In the genomic region with DNA sequence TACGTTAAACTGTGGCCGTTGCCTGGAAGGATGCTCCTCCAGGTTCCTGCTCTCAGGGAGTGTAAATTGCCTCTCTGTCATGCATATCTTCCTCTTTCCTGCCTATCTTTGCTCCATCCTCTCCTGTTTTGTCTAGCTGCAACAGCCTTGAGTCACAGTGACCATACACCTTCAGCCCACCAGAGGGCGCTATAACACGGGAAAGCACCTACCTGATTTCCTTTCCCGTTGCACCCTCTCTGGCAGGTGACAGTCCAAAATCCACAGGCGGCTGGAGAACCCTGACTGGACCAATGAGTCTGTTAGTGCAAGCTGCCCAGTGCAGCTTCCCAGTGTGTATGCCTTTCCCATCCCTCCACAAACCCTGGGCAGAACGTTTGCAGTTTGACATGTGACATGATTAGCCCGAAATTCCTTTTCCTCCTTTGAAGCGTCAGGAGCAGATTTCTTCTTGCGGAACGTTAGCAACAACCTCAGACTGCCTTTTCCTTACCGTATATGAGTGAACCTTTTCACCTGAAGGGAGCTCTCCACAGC, we compare ENCODE assay signal across 8 mouse cellular contexts. TPM values are rescaled to one million over a fixed set of nuclear protein-coding genes. Genes with fewer than 3 reads are reported as not detected.
DNase-seq lines count a peak whose midpoint lies in the region; ATAC-seq and TF ChIP-seq lines count a peak whose summit lies in the region.

No protein-coding gene starts in this region.

- no peak overlapping the region for H3K9ac ChIP-seq in kidney, postnatal 0 days (ENCODE audit: low read depth, low read length)
- no peak overlapping the region for H3K9ac ChIP-seq in liver, embryonic 14.5 days (replicated peaks)

- no peak overlapping the region for H3K4me2 ChIP-seq in kidney, postnatal 0 days (ENCODE audit: low read length)
- no peak overlapping the region for H3K4me2 ChIP-seq in liver, embryonic 14.5 days (ENCODE audit: low read depth)

- H3ac ChIP-seq in C2C12 (ENCODE audit: control insufficient read depth, insufficient read length, low read depth), result no peak overlapping the region

- H3K9me3 ChIP-seq in kidney, postnatal 0 days (replicated peaks; ENCODE audit: low read length), result no peaks in the 10 kb centered on the region
- H3K9me3 ChIP-seq in liver, embryonic 14.5 days (ENCODE audit: control insufficient read depth, low read length), result no peaks in the 10 kb centered on the region

- H3K27me3 ChIP-seq in C2C12 (ENCODE audit: control insufficient read depth, insufficient read depth, insufficient read length), result no peaks in the 10 kb centered on the region
- no peaks in the 10 kb centered on the region for H3K27me3 ChIP-seq in kidney, postnatal 0 days (ENCODE audit: insufficient read depth, low read length)
- no peaks in the 10 kb centered on the region for H3K27me3 ChIP-seq in liver, embryonic 14.5 days (ENCODE audit: control insufficient read depth, insufficient read depth, low read length)

- 19% methylated on average over 12 of the region's 12 CpGs for WGBS in kidney, postnatal 0 days
- 25% methylated on average over 12 of the region's 12 CpGs for WGBS in liver, embryonic 14.5 days (ENCODE audit: insufficient replicate concordance)

- no peak for TF ChIP-seq EP300 in liver, embryonic 14.5 days (IDR thresholded peaks at IDR 0.05; ENCODE audit: low read depth)

- DNase-seq in WW6 (ENCODE audit: low read depth, low spot score), result peak; percentile 71
- peak; percentile 92 to 94 for DNase-seq in cerebellum, postnatal 10 days
- DNase-seq in gastrocnemius, postnatal 14 days, result peak; percentile 79
- DNase-seq in kidney, postnatal 0 days (ENCODE audit: low spot score), result peak; percentile 73
- DNase-seq in liver, embryonic 14.5 days (ENCODE audit: low read depth in 3 of 3, low spot score in 3 of 3), result peak; percentile 40 to 50 (median 43)
- peak; percentile 77 for DNase-seq in retina, embryonic 14.5 days (ENCODE audit: low spot score)
- DNase-seq in thymus, postnatal 4 days, result peak; percentile 88

- no peak for ATAC-seq in kidney, postnatal 0 days (replicated peaks; ENCODE audit: low FRiP score, low read depth)
- ATAC-seq in liver, embryonic 14.5 days (ENCODE audit: insufficient read depth), result no peak

- no peaks in the 10 kb centered on the region for H3K79me3 ChIP-seq in C2C12 (ENCODE audit: low read depth)

- no peaks in the 10 kb centered on the region for H3K36me3 ChIP-seq in C2C12 (ENCODE audit: control insufficient read depth, insufficient read depth)
- H3K36me3 ChIP-seq in kidney, postnatal 0 days (ENCODE audit: insufficient read depth, low read length), result no peaks in the 10 kb centered on the region
- no peaks in the 10 kb centered on the region for H3K36me3 ChIP-seq in liver, embryonic 14.5 days (replicated peaks; ENCODE audit: control insufficient read depth, insufficient read depth, low read depth)

- H3K79me2 ChIP-seq in C2C12 (ENCODE audit: control insufficient read depth, insufficient read depth), result no peaks in the 10 kb centered on the region

- intact Hi-C loops in gastrocnemius, postnatal 14 days (cut with DNase I; ENCODE audit: low total_unique reads), result no loop called here

- peak; percentile 81 for TF ChIP-seq CTCF in C2C12 (IDR thresholded peaks at IDR 0.05; ENCODE audit: control insufficient read depth, insufficient read depth, insufficient read length)
- TF ChIP-seq CTCF in kidney, postnatal 0 days (IDR thresholded peaks at IDR 0.05; ENCODE audit: low read depth), result peak; percentile 97
- TF ChIP-seq CTCF in liver, embryonic 14.5 days (IDR thresholded peaks at IDR 0.05; ENCODE audit: low read depth), result peak; percentile 99

- H3K27ac ChIP-seq in kidney, postnatal 0 days, result no peak overlapping the region
- no peak overlapping the region for H3K27ac ChIP-seq in liver, embryonic 14.5 days

- H3K4me1 ChIP-seq in kidney, postnatal 0 days (replicated peaks; ENCODE audit: insufficient read depth, low read length), result no peaks in the 10 kb centered on the region; the same call in 1 of the 2 replicates
- H3K4me1 ChIP-seq in liver, embryonic 14.5 days (replicated peaks; ENCODE audit: control insufficient read depth in 2 of 2, insufficient read depth in 2 of 2, low read length in 1 of 2), result peaks cover 0 to 3% of the 10 kb centered on the region in 2 experiments; a peak in 1 of 4 replicates

- no peak overlapping the region for H3K4me3 ChIP-seq in C2C12 (ENCODE audit: insufficient read depth, poor library complexity, severe bottlenecking)
- no peak overlapping the region for H3K4me3 ChIP-seq in kidney, postnatal 0 days (replicated peaks; ENCODE audit: low read depth, low read length)
- H3K4me3 ChIP-seq in liver, embryonic 14.5 days (ENCODE audit: insufficient read depth in 1 of 2, low read depth in 2 of 2, low read length in 2 of 2), result no peak overlapping the region

TF ChIP-seq in C2C12, 6 proteins besides CTCF, POLR2A, EP300 and RAD21:
- no peak for TF ChIP-seq CEBPB (IDR thresholded peaks at IDR 0.05; ENCODE audit: low read depth)
- TF ChIP-seq MYOG (IDR thresholded peaks at IDR 0.05; ENCODE audit: control insufficient read depth, extremely low read depth, insufficient read length), result no peak
- no peak for TF ChIP-seq FOSL1 (IDR thresholded peaks at IDR 0.05; ENCODE audit: insufficient read depth, low read length, poor library complexity, severe bottlenecking)
- no peak for TF ChIP-seq USF1 (IDR thresholded peaks at IDR 0.05; ENCODE audit: low read depth)
- no peak for TF ChIP-seq MYOD1 (IDR thresholded peaks at IDR 0.05; ENCODE audit: control insufficient read depth, insufficient read length, low read depth)
- no peak for TF ChIP-seq MAX (IDR thresholded peaks at IDR 0.05)
TF ChIP-seq in C2C12: peak in this region for 0.

RNA-seq across cellular contexts. Expression of gene Neurl1b, which starts 48.1 kb away (rescaled TPM):
- polyA plus RNA-seq in C2C12 (2012; fragmentation: generic; extraction: Trizol), result 0.22 TPM
- total RNA-seq in gastrocnemius, postnatal 14 days (2021), result 1 to 10 TPM; 8.4 TPM
- polyA plus RNA-seq in kidney, postnatal 0 days (2015; fragmentation: Nextera tagmentation; extraction: Ambion mirVana), result 1.6 and 2.1 TPM in 2 replicates
- polyA plus RNA-seq in liver, embryonic 14.5 days (2012; rRNA removed), result 0.09 and 0.12 TPM in 2 replicates
- polyA plus RNA-seq in liver, embryonic 14.5 days (2014; fragmentation: Nextera tagmentation; extraction: Ambion mirVana), result 0.03 TPM in 1 of 2 replicates, not detected in the other

Comparison
In these comparisons a context has a peak if more than half of its experiments do, and no peak if none do; other contexts are left out.
1. DNase-seq: peak in every context shown above with its lines; median percentile 93 in cerebellum, postnatal 10 days; 88 in thymus, postnatal 4 days; 79 in gastrocnemius, postnatal 14 days; 77 in retina, embryonic 14.5 days; 73 in kidney, postnatal 0 days; 71 in WW6; 43 in liver, embryonic 14.5 days.